Mouse (Mus musculus) E14TG2a.4 (cell line): ENCODE results near the gene Msantd4.
A peak's percentile ranks its signal among the peaks of the same experiment; 100 is the strongest.
"Not testable (repeated sequence)": the region's sequence is repeated elsewhere in the genome, so short reads cannot be mapped to it uniquely, and the experiment has no call there.

Experiments used
- H3K27me3 ChIP-seq: 2 replicates; pipeline ENCODE4 v1.6.1; 2014; ENCODE audit warnings: low read length, control low read depth; ENCODE audit not compliant: insufficient read depth
- H3K36me3 ChIP-seq: 2 replicates; pipeline ENCODE4 v1.6.1; 2014; ENCODE audit warnings: low read length, control low read depth; ENCODE audit not compliant: insufficient read depth
- H3K4me1 ChIP-seq: replicated peaks from 2 replicates; pipeline ENCODE4 v1.6.1; 2014; ENCODE audit warnings: low read depth, low read length, control low read depth
- H3K4me3 ChIP-seq: replicated peaks from 2 replicates; pipeline ENCODE4 v1.5.1; 2014; ENCODE audit warnings: mild to moderate bottlenecking, low read length
- H3K9me3 ChIP-seq: 2 replicates; pipeline ENCODE4 v1.6.1; 2014; ENCODE audit warnings: low read length, control low read depth
- CTCF ChIP-seq: conservative IDR thresholded peaks from 2 replicates; pipeline ENCODE4 v1.5.1; 2014; ENCODE audit warnings: low read length
- NANOG ChIP-seq: IDR thresholded peaks from 2 replicates; pipeline ENCODE4 v1.6.1; 2014; ENCODE audit warnings: borderline replicate concordance, low read length, mixed read lengths
- POU5F1 ChIP-seq: IDR thresholded peaks from 2 replicates; pipeline ENCODE4 v1.6.1; 2014; ENCODE audit warnings: low read length, borderline replicate concordance

Gene Msantd4

GRCm38 (mm10) chr9:4375828-4376639 is at the start of gene Msantd4:
Gene Msantd4 (plus strand): TSS chr9:4376562.
- H3K4me3 ChIP-seq = peak within 1 kb of the TSS; percentile 91
- peaks cover 11% of the 10 kb centered on the region for H3K4me1 ChIP-seq
- H3K27me3 ChIP-seq = no peaks in the 10 kb centered on the region
- peaks cover 12% of the 10 kb centered on the region for H3K36me3 ChIP-seq
- H3K9me3 ChIP-seq = no peaks in the 10 kb centered on the region
- TF ChIP-seq NANOG (no peak), CTCF (no peak), POU5F1 (no peak)

GRCm38 (mm10) chr9:4353163-4353562 is 23.2 kb upstream of the Msantd4 start:
- no peaks in the 10 kb centered on the region for H3K27me3 ChIP-seq
- no peak overlapping the region for H3K4me3 ChIP-seq
- H3K9me3 ChIP-seq = peaks cover 10% of the 10 kb centered on the region; the same call in 1 of the 2 replicates
- no peak for TF ChIP-seq POU5F1
- no peak for TF ChIP-seq CTCF
- TF ChIP-seq NANOG = no peak
- no peaks in the 10 kb centered on the region for H3K4me1 ChIP-seq
- no peaks in the 10 kb centered on the region for H3K36me3 ChIP-seq

GRCm38 (mm10) chr9:4376640-4377120 is 318 bp downstream of the Msantd4 start:
- Histone ChIP-seq H3K4me1 (peaks cover 11% of the 10 kb centered on the region), H3K27me3 (no peaks in the 10 kb centered on the region), H3K36me3 (peaks cover 14% of the 10 kb centered on the region), H3K9me3 (no peaks in the 10 kb centered on the region), H3K4me3 (peak overlapping the region; percentile 91)
- TF ChIP-seq NANOG (no peak), CTCF (no peak), POU5F1 (no peak)

DNA sequence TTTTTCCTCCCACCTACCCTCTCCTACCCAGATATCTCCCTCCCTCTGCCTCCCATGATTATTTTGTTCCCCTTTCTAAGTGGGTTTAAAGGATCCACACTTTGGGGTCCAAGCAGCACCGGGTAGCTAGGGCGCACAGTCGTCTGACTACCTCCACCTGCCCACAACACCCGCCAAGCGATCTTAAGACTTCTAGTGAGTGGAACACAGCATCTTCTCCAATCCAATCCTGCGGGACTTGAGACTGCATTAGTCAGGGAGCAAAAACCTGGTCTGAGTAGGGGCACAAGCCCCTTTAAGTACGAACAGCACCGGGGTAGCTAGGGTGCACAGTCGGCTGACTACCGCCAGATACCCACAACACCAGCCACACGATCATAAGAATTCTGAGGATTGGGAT is 24.4 kb downstream of the Msantd4 start:
- H3K27me3 ChIP-seq, H3K4me1 ChIP-seq, H3K36me3 ChIP-seq, H3K9me3 ChIP-seq: not testable (repeated sequence)
- H3K4me3 ChIP-seq = peak overlapping the region; percentile 72
